Mouse (Mus musculus) neutrophil, adult 83 days (primary cell): ENCODE measurements around the gene Tspan1. TPM values are rescaled to one million over a fixed set of nuclear protein-coding genes. Genes with fewer than 3 reads are reported as not detected.

Source experiments
- total RNA-seq, 2 experiments: library from RNA; stranded (reverse); gene quantifications; one replicate each; pipeline ENCODE4 v1.2.4; 2023

The Tspan1 gene
- not detected for total RNA-seq

GRCm38 (mm10) chr4:116167404-116167803 is at the start of gene Tspan1:
Gene Tspan1, minus strand, starts transcription at chr4:116167601.

GRCm38 (mm10) chr4:116173072-116173471 is 5.7 kb upstream of the Tspan1 start, which contains the start of the genes 1700042G07Rik and Gm49337:
Gene 1700042G07Rik, plus strand, starts transcription at chr4:116173372.
Gene Gm49337, plus strand, starts transcription at chr4:116173384.

GRCm38 (mm10) chr4:116151238-116151637 is 16.2 kb downstream of the Tspan1 start, which contains the start of gene Lurap1:
Gene Lurap1, minus strand, starts transcription at chr4:116151338.

GRCm38 (mm10) chr4:116123602-116124519 is 43.5 kb downstream of the Tspan1 start, which contains the start of the genes Rad54l and Pomgnt1:
Gene Rad54l, minus strand, starts transcription at chr4:116123690.
Gene Pomgnt1, plus strand, starts transcription at chr4:116123840.

Other genes starting within 250 kb of the Tspan1 start
- gene Dmbx1, start 227.7 kb downstream of the Tspan1 start, total RNA-seq = not detected
- 1 to 10 TPM in 1 of 2 experiments, under 1 TPM in 1; 0.97 to 1.1 TPM for gene Faah, start 149.7 kb downstream of the Tspan1 start, total RNA-seq
- gene Nsun4, start 113.7 kb downstream of the Tspan1 start, total RNA-seq = 1 to 10 TPM; 5.5 to 6.7 TPM
- 100 to 1,000 TPM; 194 to 206 TPM for gene Uqcrh, start 92.5 kb downstream of the Tspan1 start, total RNA-seq
- 10 to 100 TPM; 17.8 to 20.2 TPM for gene Lrrc41, start 92.3 kb downstream of the Tspan1 start, total RNA-seq
- gene Rad54l, start 43.9 kb downstream of the Tspan1 start, total RNA-seq = 10 to 100 TPM; 17.5 to 22.4 TPM
- gene Pomgnt1, start 43.8 kb downstream of the Tspan1 start, total RNA-seq = 10 to 100 TPM in 1 of 2 experiments, 1 to 10 TPM in 1; 9.4 to 14.1 TPM
- gene Lurap1, start 16.3 kb downstream of the Tspan1 start, total RNA-seq = not detected
- gene 1700042G07Rik, start 5.8 kb upstream of the Tspan1 start, total RNA-seq = not detected
- not detected for gene Gm49337, start 5.8 kb upstream of the Tspan1 start, total RNA-seq
- under 1 TPM; 0.90 to 0.94 TPM for gene Pik3r3, start 54.0 kb upstream of the Tspan1 start, total RNA-seq